Mouse (Mus musculus): Measurements from ENCODE around the gene Olfr520. TPM values are rescaled to one million over a fixed set of nuclear protein-coding genes. Genes with fewer than 3 reads are reported as not detected.
"Not testable (repeated sequence)": the region's sequence is repeated elsewhere in the genome, so short reads cannot be mapped to it uniquely, and the experiment has no call there.

Gene Olfr520
- polyA plus RNA-seq (2015; fragmentation: Nextera tagmentation; extraction: Ambion mirVana): not detected in 2 replicates

GRCm38 (mm10) chr7:99729973-99730372 is at the start of gene Olfr520:
Gene Olfr520 (plus strand): TSS chr7:99730273.
- no peaks in the 10 kb centered on the region for H3K4me1 ChIP-seq
- WGBS: 81% methylated on average over 2 of the region's 2 CpGs

GRCm38 (mm10) chr7:99680771-99681170 is 49.3 kb upstream of the Olfr520 start:
- no peak overlapping the region for H3K9ac ChIP-seq
- H3K4me3 ChIP-seq (replicated peaks): no peak overlapping the region
- H3K27me3 ChIP-seq (replicated peaks): no peaks in the 10 kb centered on the region
- no peaks in the 10 kb centered on the region for H3K9me3 ChIP-seq
- no peak overlapping the region for H3K27ac ChIP-seq
- H3K4me1 ChIP-seq: no peaks in the 10 kb centered on the region
- ATAC-seq (ENCODE audit: insufficient read depth, low FRiP score, low read depth): no peak
- 75% methylated on average over 5 of the region's 5 CpGs for WGBS
- H3K4me2 ChIP-seq: no peak overlapping the region
- H3K36me3 ChIP-seq: no peaks in the 10 kb centered on the region

More at GRCm38 (mm10) chr7:99729973-99730372, at the start of gene Olfr520:
- Histone ChIP-seq H3K9me3 (no peaks in the 10 kb centered on the region), H3K36me3 (no peaks in the 10 kb centered on the region), H3K27ac (no peak within 1 kb of the TSS), H3K4me2 (no peak within 1 kb of the TSS), H3K9ac (no peak within 1 kb of the TSS), H3K27me3 (replicated peaks) (no peaks in the 10 kb centered on the region; the same call in 1 of the 2 replicates), H3K4me3 (replicated peaks) (no peak within 1 kb of the TSS)
- ATAC-seq (ENCODE audit: insufficient read depth, low FRiP score, low read depth): no peak

- WGBS: 68% methylated on average over 4 of the region's 4 CpGs
- H3K4me2 ChIP-seq: no peak overlapping the region
- no peak for ATAC-seq (ENCODE audit: insufficient read depth, low FRiP score, low read depth)
Observed at GRCm38 (mm10) chr7:99684086-99684485, 46.0 kb upstream of the Olfr520 start.

GRCm38 (mm10) chr7:99690819-99691218 is 39.3 kb upstream of the Olfr520 start:
- WGBS: 56% methylated on average over 7 of the region's 7 CpGs
- Histone ChIP-seq H3K4me2 (no peak overlapping the region), H3K9ac (no peak overlapping the region), H3K36me3 (no peaks in the 10 kb centered on the region), H3K27ac (no peak overlapping the region), H3K4me3 (replicated peaks) (no peak overlapping the region), H3K4me1 (no peaks in the 10 kb centered on the region), H3K9me3 (no peaks in the 10 kb centered on the region), H3K27me3 (replicated peaks) (no peaks in the 10 kb centered on the region)
- ATAC-seq (ENCODE audit: insufficient read depth, low FRiP score, low read depth): no peak

More at GRCm38 (mm10) chr7:99684086-99684485, 46.0 kb upstream of the Olfr520 start:
- H3K27ac ChIP-seq: no peak overlapping the region
- no peaks in the 10 kb centered on the region for H3K27me3 ChIP-seq (replicated peaks)
- no peaks in the 10 kb centered on the region for H3K9me3 ChIP-seq
- no peaks in the 10 kb centered on the region for H3K36me3 ChIP-seq
- no peak overlapping the region for H3K9ac ChIP-seq
- H3K4me3 ChIP-seq (replicated peaks): no peak overlapping the region
- no peaks in the 10 kb centered on the region for H3K4me1 ChIP-seq

- no peak overlapping the region for H3K9ac ChIP-seq
- H3K9me3 ChIP-seq: no peaks in the 10 kb centered on the region
- ATAC-seq (ENCODE audit: insufficient read depth, low FRiP score, low read depth): no peak
- 53% methylated on average over 3 of the region's 3 CpGs for WGBS
- no peak overlapping the region for H3K4me3 ChIP-seq (replicated peaks)
- no peaks in the 10 kb centered on the region for H3K36me3 ChIP-seq
- H3K27me3 ChIP-seq (replicated peaks): no peaks in the 10 kb centered on the region
- no peak overlapping the region for H3K27ac ChIP-seq
- H3K4me2 ChIP-seq: no peak overlapping the region
- H3K4me1 ChIP-seq: no peaks in the 10 kb centered on the region
Observed at GRCm38 (mm10) chr7:99692396-99692795, 37.7 kb upstream of the Olfr520 start.

GRCm38 (mm10) chr7:99693387-99693786 is 36.7 kb upstream of the Olfr520 start:
- H3K36me3 ChIP-seq: no peaks in the 10 kb centered on the region
- H3K9ac ChIP-seq: no peak overlapping the region
- no peak overlapping the region for H3K27ac ChIP-seq
- no peaks in the 10 kb centered on the region for H3K4me1 ChIP-seq
- no peak overlapping the region for H3K4me2 ChIP-seq
- 87% methylated on average over 3 of the region's 3 CpGs for WGBS
- H3K27me3 ChIP-seq (replicated peaks): no peaks in the 10 kb centered on the region
- H3K4me3 ChIP-seq (replicated peaks): no peak overlapping the region
- no peaks in the 10 kb centered on the region for H3K9me3 ChIP-seq
- no peak for ATAC-seq (ENCODE audit: insufficient read depth, low FRiP score, low read depth)

- WGBS: 85% methylated on average over 3 of the region's 3 CpGs
- 0 out of 2 replicates have a peak, but pooled peaks cover 3% of the 10 kb centered on the region for H3K4me1 ChIP-seq
- no peak for ATAC-seq (ENCODE audit: insufficient read depth, low FRiP score, low read depth)
- H3K4me2 ChIP-seq: no peak overlapping the region
- no peaks in the 10 kb centered on the region for H3K36me3 ChIP-seq
- H3K9ac ChIP-seq: no peak overlapping the region
- H3K27ac ChIP-seq: no peak overlapping the region
- no peaks in the 10 kb centered on the region for H3K9me3 ChIP-seq
- no peak overlapping the region for H3K4me3 ChIP-seq (replicated peaks)
- H3K27me3 ChIP-seq (replicated peaks): no peaks in the 10 kb centered on the region
Observed at GRCm38 (mm10) chr7:99693976-99694375, 36.1 kb upstream of the Olfr520 start.

- ATAC-seq (ENCODE audit: insufficient read depth, low FRiP score, low read depth); H3K27me3 ChIP-seq (replicated peaks); H3K4me2 ChIP-seq; H3K4me3 ChIP-seq (replicated peaks); H3K27ac ChIP-seq; H3K4me1 ChIP-seq; H3K36me3 ChIP-seq; H3K9ac ChIP-seq; H3K9me3 ChIP-seq: not testable (repeated sequence)
- 82% methylated on average over 5 of the region's 5 CpGs for WGBS
Observed at GRCm38 (mm10) chr7:99694424-99694823, 35.6 kb upstream of the Olfr520 start.

GRCm38 (mm10) chr7:99695471-99696057 is 34.5 kb upstream of the Olfr520 start:
- Histone ChIP-seq H3K9ac (no peak overlapping the region), H3K27ac (no peak overlapping the region), H3K4me1 (0 out of 2 replicates have a peak, but pooled peaks cover 6% of the 10 kb centered on the region), H3K4me3 (replicated peaks) (no peak overlapping the region), H3K27me3 (replicated peaks) (no peaks in the 10 kb centered on the region), H3K9me3 (no peaks in the 10 kb centered on the region), H3K4me2 (no peak overlapping the region), H3K36me3 (no peaks in the 10 kb centered on the region)
- 83% methylated on average over 8 of the region's 8 CpGs for WGBS
- no peak for ATAC-seq (ENCODE audit: insufficient read depth, low FRiP score, low read depth)

- Histone ChIP-seq H3K4me2 (no peak overlapping the region), H3K4me1 (0 out of 2 replicates have a peak, but pooled peaks cover 6% of the 10 kb centered on the region), H3K27me3 (replicated peaks) (no peaks in the 10 kb centered on the region), H3K27ac (no peak overlapping the region), H3K4me3 (replicated peaks) (no peak overlapping the region), H3K9ac (no peak overlapping the region), H3K9me3 (no peaks in the 10 kb centered on the region), H3K36me3 (no peaks in the 10 kb centered on the region)
- ATAC-seq (ENCODE audit: insufficient read depth, low FRiP score, low read depth): no peak
- WGBS: 89% methylated on average over 3 of the region's 3 CpGs
Observed at GRCm38 (mm10) chr7:99698576-99698975, 31.5 kb upstream of the Olfr520 start.

- no peak for ATAC-seq (ENCODE audit: insufficient read depth, low FRiP score, low read depth)
- WGBS: 50% methylated on average over 3 of the region's 3 CpGs
- Histone ChIP-seq H3K9me3 (no peaks in the 10 kb centered on the region), H3K27ac (peak overlapping the region; percentile 21; the same call in 1 of the 2 replicates), H3K4me2 (no peak overlapping the region), H3K27me3 (replicated peaks) (no peaks in the 10 kb centered on the region), H3K36me3 (no peaks in the 10 kb centered on the region), H3K4me1 (0 out of 2 replicates have a peak, but pooled peaks cover 6% of the 10 kb centered on the region), H3K9ac (no peak overlapping the region), H3K4me3 (replicated peaks) (no peak overlapping the region)
Observed at GRCm38 (mm10) chr7:99699106-99699505, 31.0 kb upstream of the Olfr520 start.

- ATAC-seq (ENCODE audit: insufficient read depth, low FRiP score, low read depth): no peak
- WGBS: 49% methylated on average over 3 of the region's 3 CpGs
- Histone ChIP-seq H3K36me3 (no peaks in the 10 kb centered on the region), H3K4me3 (replicated peaks) (no peak overlapping the region), H3K4me2 (no peak overlapping the region), H3K9ac (no peak overlapping the region), H3K27ac (peak overlapping the region; percentile 31; the same call in 1 of the 2 replicates), H3K27me3 (replicated peaks) (no peaks in the 10 kb centered on the region), H3K9me3 (no peaks in the 10 kb centered on the region), H3K4me1 (0 out of 2 replicates have a peak, but pooled peaks cover 6% of the 10 kb centered on the region)
Observed at GRCm38 (mm10) chr7:99699709-99700151, 30.3 kb upstream of the Olfr520 start.
